Mouse (Mus musculus): Measurements from ENCODE around the gene Rgs6. TPM values are rescaled to one million over a fixed set of nuclear protein-coding genes. Genes with fewer than 3 reads are reported as not detected.

Rgs6 gene
- polyA plus RNA-seq, 1 experiment from 2014 or later = 5.4 TPM

GRCm38 (mm10) chr12:83141164-83141563 is 553.1 kb downstream of the Rgs6 start:
- Histone ChIP-seq H3K4me1 (replicated peaks; ENCODE audit: control insufficient read depth, insufficient read depth, low read length) (no peaks in the 10 kb centered on the region), H3K4me3 (replicated peaks; ENCODE audit: low read length) (no peak overlapping the region), H3K9me3 (ENCODE audit: control insufficient read depth, low read length) (no peaks in the 10 kb centered on the region), H3K27me3 (ENCODE audit: control insufficient read depth, insufficient read depth, low read length) (no peaks in the 10 kb centered on the region), H3K27ac (no peak overlapping the region), H3K9ac (no peak overlapping the region), H3K36me3 (replicated peaks; ENCODE audit: control insufficient read depth, insufficient read depth) (no peaks in the 10 kb centered on the region), H3K4me2 (replicated peaks) (no peak overlapping the region)
- DNase-seq (ENCODE audit: low spot score) = no peak
- no peak for ATAC-seq (ENCODE audit: low FRiP score)
- WGBS = 60% methylated on average over 2 of the region's 2 CpGs

- WGBS = 40% methylated on average over 2 of the region's 2 CpGs
- Histone ChIP-seq H3K27me3 (ENCODE audit: control insufficient read depth, insufficient read depth, low read length) (no peaks in the 10 kb centered on the region), H3K4me3 (replicated peaks; ENCODE audit: low read length) (no peak overlapping the region), H3K36me3 (replicated peaks; ENCODE audit: control insufficient read depth, insufficient read depth) (no peaks in the 10 kb centered on the region), H3K4me1 (replicated peaks; ENCODE audit: control insufficient read depth, insufficient read depth, low read length) (no peaks in the 10 kb centered on the region; the same call in 1 of the 2 replicates), H3K27ac (no peak overlapping the region), H3K9me3 (ENCODE audit: control insufficient read depth, low read length) (no peaks in the 10 kb centered on the region), H3K4me2 (replicated peaks) (no peak overlapping the region), H3K9ac (no peak overlapping the region)
- ATAC-seq (ENCODE audit: low FRiP score) (no peak), DNase-seq (ENCODE audit: low spot score) (no peak)
These were observed 554.4 kb downstream of the Rgs6 start for GRCm38 (mm10) chr12:83142507-83142906.

- no peak overlapping the region for H3K27ac ChIP-seq
- no peak overlapping the region for H3K4me2 ChIP-seq (replicated peaks)
- 46% methylated on average over 3 of the region's 3 CpGs for WGBS
- no peak overlapping the region for H3K4me3 ChIP-seq (replicated peaks; ENCODE audit: low read length)
- DNase-seq (ENCODE audit: low spot score) = no peak
- no peaks in the 10 kb centered on the region for H3K27me3 ChIP-seq (ENCODE audit: control insufficient read depth, insufficient read depth, low read length)
- no peak overlapping the region for H3K9ac ChIP-seq
- H3K36me3 ChIP-seq (replicated peaks; ENCODE audit: control insufficient read depth, insufficient read depth) = no peaks in the 10 kb centered on the region
- no peak for ATAC-seq (ENCODE audit: low FRiP score)
- H3K4me1 ChIP-seq (replicated peaks; ENCODE audit: control insufficient read depth, insufficient read depth, low read length) = no peaks in the 10 kb centered on the region; the same call in 1 of the 2 replicates
- H3K9me3 ChIP-seq (ENCODE audit: control insufficient read depth, low read length) = no peaks in the 10 kb centered on the region
These were observed 555.0 kb downstream of the Rgs6 start for GRCm38 (mm10) chr12:83143071-83143470.

GRCm38 (mm10) chr12:83143574-83143973 is 555.5 kb downstream of the Rgs6 start:
- 89% methylated on average over 1 of the region's 1 CpGs for WGBS
- ATAC-seq (ENCODE audit: low FRiP score) = no peak

GRCm38 (mm10) chr12:83145074-83145473 is 557.0 kb downstream of the Rgs6 start:
- H3K4me2 ChIP-seq (replicated peaks) = no peak overlapping the region
- WGBS = 66% methylated on average over 3 of the region's 3 CpGs
- no peaks in the 10 kb centered on the region for H3K36me3 ChIP-seq (replicated peaks; ENCODE audit: control insufficient read depth, insufficient read depth)
- no peak overlapping the region for H3K4me3 ChIP-seq (replicated peaks; ENCODE audit: low read length)
- no peaks in the 10 kb centered on the region; the same call in 1 of the 2 replicates for H3K4me1 ChIP-seq (replicated peaks; ENCODE audit: control insufficient read depth, insufficient read depth, low read length)
- H3K9ac ChIP-seq = no peak overlapping the region
- ATAC-seq (ENCODE audit: low FRiP score) = no peak
- H3K27ac ChIP-seq = no peak overlapping the region
- no peak for DNase-seq (ENCODE audit: low spot score)
- no peaks in the 10 kb centered on the region for H3K9me3 ChIP-seq (ENCODE audit: control insufficient read depth, low read length)
- H3K27me3 ChIP-seq (ENCODE audit: control insufficient read depth, insufficient read depth, low read length) = no peaks in the 10 kb centered on the region

More at GRCm38 (mm10) chr12:83143574-83143973, 555.5 kb downstream of the Rgs6 start:
- DNase-seq (ENCODE audit: low spot score) = no peak
- Histone ChIP-seq H3K4me1 (replicated peaks; ENCODE audit: control insufficient read depth, insufficient read depth, low read length) (no peaks in the 10 kb centered on the region; the same call in 1 of the 2 replicates), H3K4me2 (replicated peaks) (no peak overlapping the region), H3K27me3 (ENCODE audit: control insufficient read depth, insufficient read depth, low read length) (no peaks in the 10 kb centered on the region), H3K9ac (no peak overlapping the region), H3K9me3 (ENCODE audit: control insufficient read depth, low read length) (no peaks in the 10 kb centered on the region), H3K27ac (no peak overlapping the region), H3K36me3 (replicated peaks; ENCODE audit: control insufficient read depth, insufficient read depth) (no peaks in the 10 kb centered on the region), H3K4me3 (replicated peaks; ENCODE audit: low read length) (no peak overlapping the region)

- H3K4me1 ChIP-seq (replicated peaks; ENCODE audit: control insufficient read depth, insufficient read depth, low read length) = no peaks in the 10 kb centered on the region; the same call in 1 of the 2 replicates
- H3K36me3 ChIP-seq (replicated peaks; ENCODE audit: control insufficient read depth, insufficient read depth) = no peaks in the 10 kb centered on the region
- ATAC-seq (ENCODE audit: low FRiP score) (no peak), DNase-seq (ENCODE audit: low spot score) (no peak)
- no peak overlapping the region for H3K4me2 ChIP-seq (replicated peaks)
- 51% methylated on average over 3 of the region's 3 CpGs for WGBS
- no peak overlapping the region for H3K4me3 ChIP-seq (replicated peaks; ENCODE audit: low read length)
- H3K27ac ChIP-seq = no peak overlapping the region
- no peak overlapping the region for H3K9ac ChIP-seq
- H3K9me3 ChIP-seq (ENCODE audit: control insufficient read depth, low read length) = no peaks in the 10 kb centered on the region
- H3K27me3 ChIP-seq (ENCODE audit: control insufficient read depth, insufficient read depth, low read length) = no peaks in the 10 kb centered on the region
These were observed 557.8 kb downstream of the Rgs6 start for GRCm38 (mm10) chr12:83145902-83146301.

GRCm38 (mm10) chr12:83146917-83147316 is 558.8 kb downstream of the Rgs6 start:
- no peak overlapping the region for H3K27ac ChIP-seq
- no peak for DNase-seq (ENCODE audit: low spot score)
- no peak overlapping the region for H3K4me3 ChIP-seq (replicated peaks; ENCODE audit: low read length)
- WGBS = 62% methylated on average over 2 of the region's 2 CpGs
- H3K9me3 ChIP-seq (ENCODE audit: control insufficient read depth, low read length) = no peaks in the 10 kb centered on the region
- no peaks in the 10 kb centered on the region for H3K27me3 ChIP-seq (ENCODE audit: control insufficient read depth, insufficient read depth, low read length)
- no peak overlapping the region for H3K4me2 ChIP-seq (replicated peaks)
- no peak overlapping the region for H3K9ac ChIP-seq
- no peaks in the 10 kb centered on the region for H3K36me3 ChIP-seq (replicated peaks; ENCODE audit: control insufficient read depth, insufficient read depth)
- no peak for ATAC-seq (ENCODE audit: low FRiP score)
- H3K4me1 ChIP-seq (replicated peaks; ENCODE audit: control insufficient read depth, insufficient read depth, low read length) = no peaks in the 10 kb centered on the region; the same call in 1 of the 2 replicates

GRCm38 (mm10) chr12:83150030-83150429 is 561.9 kb downstream of the Rgs6 start:
- 84% methylated on average over 7 of the region's 7 CpGs for WGBS
- Histone ChIP-seq H3K27ac (no peak overlapping the region), H3K27me3 (ENCODE audit: control insufficient read depth, insufficient read depth, low read length) (no peaks in the 10 kb centered on the region), H3K9ac (no peak overlapping the region), H3K9me3 (ENCODE audit: control insufficient read depth, low read length) (no peaks in the 10 kb centered on the region), H3K36me3 (replicated peaks; ENCODE audit: control insufficient read depth, insufficient read depth) (no peaks in the 10 kb centered on the region), H3K4me1 (replicated peaks; ENCODE audit: control insufficient read depth, insufficient read depth, low read length) (no peaks in the 10 kb centered on the region; the same call in 1 of the 2 replicates), H3K4me3 (replicated peaks; ENCODE audit: low read length) (no peak overlapping the region), H3K4me2 (replicated peaks) (no peak overlapping the region)
- ATAC-seq (ENCODE audit: low FRiP score) (no peak), DNase-seq (ENCODE audit: low spot score) (no peak)

- H3K27me3 ChIP-seq (ENCODE audit: control insufficient read depth, insufficient read depth, low read length) = no peaks in the 10 kb centered on the region
- no peak overlapping the region for H3K27ac ChIP-seq
- H3K9ac ChIP-seq = no peak overlapping the region
- H3K4me2 ChIP-seq (replicated peaks) = no peak overlapping the region
- 91% methylated on average over 9 of the region's 9 CpGs for WGBS
- H3K36me3 ChIP-seq (replicated peaks; ENCODE audit: control insufficient read depth, insufficient read depth) = no peaks in the 10 kb centered on the region
- DNase-seq (ENCODE audit: low spot score) (no peak), ATAC-seq (ENCODE audit: low FRiP score) (no peak)
- no peaks in the 10 kb centered on the region; the same call in 1 of the 2 replicates for H3K4me1 ChIP-seq (replicated peaks; ENCODE audit: control insufficient read depth, insufficient read depth, low read length)
- H3K4me3 ChIP-seq (replicated peaks; ENCODE audit: low read length) = no peak overlapping the region
- no peaks in the 10 kb centered on the region for H3K9me3 ChIP-seq (ENCODE audit: control insufficient read depth, low read length)
These were observed 562.7 kb downstream of the Rgs6 start for GRCm38 (mm10) chr12:83150813-83151212.

GRCm38 (mm10) chr12:83151474-83151873 is 563.4 kb downstream of the Rgs6 start:
- H3K36me3 ChIP-seq (replicated peaks; ENCODE audit: control insufficient read depth, insufficient read depth) = no peaks in the 10 kb centered on the region
- WGBS = 81% methylated on average over 2 of the region's 2 CpGs

More at GRCm38 (mm10) chr12:83151474-83151873, 563.4 kb downstream of the Rgs6 start:
- ATAC-seq (ENCODE audit: low FRiP score) (no peak), DNase-seq (ENCODE audit: low spot score) (no peak)
- Histone ChIP-seq H3K4me3 (replicated peaks; ENCODE audit: low read length) (no peak overlapping the region), H3K9ac (no peak overlapping the region), H3K9me3 (ENCODE audit: control insufficient read depth, low read length) (no peaks in the 10 kb centered on the region), H3K27ac (no peak overlapping the region), H3K27me3 (ENCODE audit: control insufficient read depth, insufficient read depth, low read length) (no peaks in the 10 kb centered on the region), H3K4me1 (replicated peaks; ENCODE audit: control insufficient read depth, insufficient read depth, low read length) (no peaks in the 10 kb centered on the region; the same call in 1 of the 2 replicates), H3K4me2 (replicated peaks) (no peak overlapping the region)

All from hindbrain, embryonic 14.5 days (tissue).